Mouse (Mus musculus) subcutaneous adipose tissue, adult 2 months (tissue): ENCODE results near the gene Kif12. TPM values are rescaled to one million over a fixed set of nuclear protein-coding genes. Genes with fewer than 3 reads are reported as not detected.

ENCODE experiments used
- polyA plus RNA-seq: library from polyadenylated mRNA; depleted of rRNA; stranded (reverse); fragments of >200 nt; gene quantifications from 2 replicates; pipeline ENCODE4 v1.2.3, GENCODE M21; 2012; ENCODE audit warnings: low replicate concordance; rRNA removed

Kif12 gene
- 1.3 TPM in 1 of 2 replicates, not detected in the other for polyA plus RNA-seq

GRCm38 (mm10) chr4:63171969-63172685, at the start of gene Kif12:
Kif12 (minus strand) TSS chr4:63172131.

GRCm38 (mm10) chr4:63213907-63214621, 42.1 kb upstream of the Kif12 start, which contains the start of gene Col27a1:
Col27a1 (plus strand) TSS chr4:63214004.

GRCm38 (mm10) chr4:63154699-63155098, 17.2 kb downstream of the Kif12 start, which contains the start of gene Ambp:
Ambp (minus strand) TSS chr4:63154799.

Other genes with a start within 250 kb of the Kif12 start
- 1.7 and 9.3 TPM in 2 replicates for gene Zfp618, start 206.6 kb downstream of the Kif12 start, polyA plus RNA-seq
- gene Ambp, start 17.3 kb downstream of the Kif12 start, polyA plus RNA-seq, result 0.11 and 1.1 TPM in 2 replicates
- 7.3 and 18.4 TPM in 2 replicates for gene Col27a1, start 41.9 kb upstream of the Kif12 start, polyA plus RNA-seq
- 116 and 597 TPM in 2 replicates for gene Orm1, start 172.4 kb upstream of the Kif12 start, polyA plus RNA-seq
- gene Orm3, start 184.0 kb upstream of the Kif12 start, polyA plus RNA-seq, result 1.2 and 3.1 TPM in 2 replicates
- gene Orm2, start 190.3 kb upstream of the Kif12 start, polyA plus RNA-seq, result 2.5 and 13.6 TPM in 2 replicates
- gene Akna, start 231.2 kb upstream of the Kif12 start, polyA plus RNA-seq, result 6.6 and 10.3 TPM in 2 replicates